Mouse (Mus musculus) kidney, adult 11 months (tissue): ENCODE data around the gene Ucp2.
"Not testable (repeated sequence)": the region's sequence is repeated elsewhere in the genome, so short reads cannot be mapped to it uniquely, and the experiment has no call there.

Experiments
- DNase-seq: peaks from one replicate; pipeline ENCODE4 v3.0.0; 2022

The Ucp2 gene

DNA sequence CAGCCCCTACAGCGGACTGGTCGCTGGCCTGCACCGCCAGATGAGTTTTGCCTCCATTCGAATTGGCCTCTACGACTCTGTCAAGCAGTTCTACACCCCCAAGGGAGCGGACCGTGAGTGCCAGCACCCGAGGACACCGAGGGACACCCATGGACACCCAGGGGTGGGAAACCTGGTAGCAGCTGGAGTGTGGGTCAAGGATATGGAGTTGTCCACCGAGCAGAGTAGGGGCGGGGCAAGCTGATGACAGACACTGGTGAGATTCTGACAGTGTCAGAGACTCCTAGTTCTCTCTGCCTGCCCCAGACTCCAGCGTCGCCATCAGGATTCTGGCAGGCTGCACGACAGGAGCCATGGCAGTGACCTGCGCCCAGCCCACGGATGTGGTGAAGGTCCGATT lies 13.0 kb upstream of the Ucp2 start:
- no peak for DNase-seq

DNA sequence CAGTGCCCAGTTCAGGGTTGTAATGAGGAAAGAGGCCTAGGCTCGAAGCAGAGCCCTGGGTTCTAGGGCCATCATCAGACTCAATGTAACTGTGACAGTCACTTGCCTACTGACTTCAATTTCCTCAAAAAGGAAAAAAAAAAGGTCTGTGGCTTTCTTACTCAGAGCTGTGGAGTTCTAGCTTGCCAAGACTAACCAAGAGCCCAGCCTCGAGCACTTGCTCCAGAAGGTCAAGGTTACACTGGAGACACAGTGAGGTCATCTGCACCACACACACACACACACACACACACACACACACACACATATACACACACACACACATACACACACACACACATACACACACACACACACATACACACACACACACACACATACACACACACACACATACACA lies 11.1 kb upstream of the Ucp2 start:
- not testable (repeated sequence) for DNase-seq

DNA sequence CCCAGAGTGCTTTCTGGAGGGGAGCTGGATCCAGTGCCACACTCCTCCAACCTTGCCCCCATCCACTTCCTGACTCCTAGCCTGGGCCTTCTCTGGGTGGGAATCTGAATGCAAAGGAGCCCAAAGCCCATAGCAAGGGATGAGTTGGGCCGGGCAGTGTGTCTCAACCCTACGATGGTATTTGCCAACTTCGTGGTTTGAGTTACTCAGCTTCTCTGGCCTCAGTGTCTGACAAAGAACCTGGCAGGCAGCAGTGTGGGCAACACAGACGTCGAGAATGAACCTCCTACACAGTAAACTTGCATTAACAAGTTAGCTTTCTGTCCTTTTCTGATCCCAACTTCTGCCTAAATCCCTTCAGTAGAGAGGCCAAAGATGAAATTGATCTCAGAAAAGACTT lies 8.6 kb upstream of the Ucp2 start:
- DNase-seq: no peak

DNA sequence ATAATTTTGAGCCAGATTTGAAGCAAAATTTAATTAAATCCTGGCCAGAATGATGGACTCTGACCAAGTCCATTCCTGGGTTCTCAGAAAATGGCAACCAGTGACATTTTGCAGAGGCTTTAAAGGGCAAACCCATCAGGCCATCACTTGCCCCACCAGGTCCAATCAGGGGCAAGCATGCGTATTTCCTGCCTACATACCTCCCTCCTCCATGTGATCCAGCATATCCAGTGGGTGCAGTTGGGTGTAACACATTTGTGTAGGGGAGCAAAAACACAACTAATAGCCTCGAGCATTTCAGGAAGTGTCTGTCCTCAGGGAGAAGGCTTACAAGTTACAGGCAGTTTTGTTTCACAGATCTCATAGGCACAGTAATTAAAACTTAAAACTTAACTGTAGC lies 5.8 kb upstream of the Ucp2 start:
- DNase-seq: no peak

DNA sequence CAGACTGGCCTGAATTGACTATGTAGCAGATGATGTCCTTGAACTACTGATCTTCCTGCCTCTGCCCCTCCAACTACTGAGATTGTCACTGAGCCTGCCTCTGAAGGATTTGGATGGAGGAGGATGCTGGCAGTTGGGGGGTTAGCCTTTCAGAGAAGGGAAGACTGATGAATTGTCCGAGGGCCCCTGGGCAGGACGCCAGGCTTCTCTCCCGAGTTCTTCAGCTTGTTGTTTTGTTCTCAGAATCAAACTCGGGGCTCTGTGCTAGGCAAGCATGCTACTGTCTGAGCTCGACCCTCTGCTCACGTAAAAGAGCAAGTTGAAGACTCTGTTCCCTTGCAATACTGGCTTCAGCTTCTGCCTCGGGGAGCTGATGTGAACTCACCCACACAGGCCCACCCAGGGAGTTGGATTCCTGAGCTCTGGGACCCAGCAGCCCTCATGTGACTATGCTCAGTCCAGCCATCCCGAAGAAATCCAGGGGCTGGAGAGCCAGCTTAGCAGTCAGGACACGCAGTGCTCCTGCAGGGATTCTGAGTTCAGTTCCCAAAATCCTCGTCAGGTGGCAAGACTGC lies 4.6 kb upstream of the Ucp2 start:
- no peak for DNase-seq

DNA sequence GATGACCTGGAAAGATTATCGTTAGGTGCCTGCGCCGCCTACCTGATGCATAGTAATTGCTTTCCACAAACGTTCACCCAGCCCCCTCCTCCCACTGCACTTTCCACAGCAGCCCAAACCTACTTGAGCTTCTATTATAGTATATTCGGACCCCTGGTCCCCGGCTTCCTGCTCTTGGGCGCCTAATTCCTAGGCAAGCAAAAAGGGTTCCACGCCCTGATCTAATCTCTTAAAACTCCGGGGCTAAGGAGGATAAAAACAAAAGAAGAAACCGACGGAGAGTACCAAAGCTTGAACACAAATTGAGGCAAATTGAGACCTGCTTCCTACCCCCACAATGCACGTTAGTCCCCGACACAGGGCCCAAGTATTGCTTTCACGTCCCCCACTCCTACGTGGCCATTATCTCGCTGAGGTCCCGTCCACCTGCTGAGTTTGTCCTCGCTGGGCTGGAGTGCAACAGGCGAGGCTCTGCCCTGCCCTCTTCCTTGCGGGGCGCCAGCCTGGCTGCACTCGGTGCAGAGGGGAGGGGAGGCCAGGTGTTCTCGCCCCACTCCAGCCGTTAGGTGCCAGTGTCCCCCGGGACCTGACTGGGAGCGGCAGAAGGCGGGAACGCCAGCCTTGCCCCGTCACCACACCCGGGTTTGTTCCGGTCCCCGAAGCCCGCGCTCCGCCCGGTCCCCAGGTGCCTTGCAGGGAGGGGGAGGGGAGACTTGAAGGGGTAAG lies 583 bp upstream of the Ucp2 start:
- DNase-seq: no peak

DNA sequence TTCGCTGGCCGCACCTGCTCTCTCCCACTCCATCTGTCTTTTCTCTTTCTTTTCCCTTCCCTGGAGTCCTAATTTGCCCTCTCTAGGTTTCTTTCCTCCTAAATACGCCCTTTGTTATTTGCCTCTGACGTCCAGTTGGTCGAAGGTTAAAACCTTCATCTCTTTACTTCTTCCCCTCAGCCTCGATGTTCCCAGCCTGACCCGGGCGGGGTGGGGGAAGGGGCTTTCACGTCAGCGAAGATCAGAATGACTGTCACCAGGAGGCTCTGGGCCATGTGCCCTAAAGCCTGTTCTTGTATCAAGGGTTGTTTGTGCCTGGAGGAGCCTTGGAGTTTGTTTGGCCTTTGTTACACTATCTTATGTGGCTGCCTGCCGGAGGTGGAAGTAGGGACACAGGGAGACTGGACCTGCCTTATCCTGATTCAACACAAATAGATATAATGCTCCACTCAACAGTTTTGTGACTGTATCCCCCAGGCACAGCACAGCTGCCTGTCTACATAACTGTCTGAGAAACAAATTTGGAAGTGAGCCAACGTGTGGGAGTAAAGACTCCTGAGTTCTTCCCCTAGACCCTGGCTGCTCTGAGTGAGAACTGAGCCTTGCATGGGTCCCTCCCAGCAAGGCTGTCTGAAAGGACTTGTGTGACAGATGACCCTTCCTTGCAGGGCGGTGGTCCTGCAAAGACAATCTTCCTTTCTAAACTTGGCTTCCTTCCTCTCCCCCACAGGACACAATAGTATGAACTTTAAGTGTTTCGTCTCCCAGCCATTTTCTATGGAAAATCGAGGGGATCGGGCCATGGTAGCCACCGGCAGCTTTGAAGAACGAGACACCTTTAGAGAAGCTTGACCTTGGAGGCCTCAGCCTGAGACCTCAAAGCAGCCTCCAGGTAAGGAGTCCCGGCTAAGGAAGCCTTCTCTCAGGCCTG lies 612 bp downstream of the Ucp2 start:
- DNase-seq: no peak

DNA sequence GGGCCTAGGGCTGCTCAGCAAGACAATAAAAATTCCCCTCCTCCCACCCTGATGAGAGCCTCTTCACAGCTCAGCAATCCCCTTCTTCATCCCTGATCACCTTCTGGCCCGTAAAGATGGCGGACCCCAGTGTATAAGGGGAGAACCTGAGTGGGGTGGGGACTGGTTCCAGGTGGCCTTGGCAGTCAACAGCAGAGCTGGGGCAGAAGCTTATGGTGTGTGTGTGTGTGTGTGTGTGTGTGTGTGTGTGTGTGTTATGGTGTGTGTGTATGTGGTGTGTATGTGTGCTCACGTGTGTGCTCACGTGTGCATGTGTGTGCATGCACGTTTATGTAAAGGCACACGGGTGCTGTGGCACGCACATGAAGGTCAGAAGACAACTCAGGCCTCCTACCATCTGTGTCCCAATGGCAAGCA lies 1.3 kb downstream of the Ucp2 start:
- DNase-seq: no peak

DNA sequence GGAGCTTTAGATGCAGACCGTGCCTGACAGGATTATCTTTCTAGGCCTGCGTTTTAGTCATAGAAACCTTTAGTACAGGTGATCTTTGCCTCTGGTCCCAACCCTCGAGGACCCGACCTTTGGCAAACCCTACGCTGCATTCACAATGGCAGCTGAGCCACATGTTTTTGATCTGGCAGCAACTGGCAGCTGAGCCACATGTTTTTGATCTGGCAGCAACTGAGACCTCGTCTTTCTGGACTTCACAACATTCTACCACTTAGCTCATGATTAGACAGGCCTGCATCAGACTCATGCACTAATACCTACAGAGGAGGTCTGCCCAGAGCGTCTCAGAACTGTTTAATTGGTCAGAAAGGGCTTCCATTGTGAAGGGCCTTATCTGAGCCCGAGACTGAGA lies 1.9 kb downstream of the Ucp2 start:
- peak; percentile 32 for DNase-seq

DNA sequence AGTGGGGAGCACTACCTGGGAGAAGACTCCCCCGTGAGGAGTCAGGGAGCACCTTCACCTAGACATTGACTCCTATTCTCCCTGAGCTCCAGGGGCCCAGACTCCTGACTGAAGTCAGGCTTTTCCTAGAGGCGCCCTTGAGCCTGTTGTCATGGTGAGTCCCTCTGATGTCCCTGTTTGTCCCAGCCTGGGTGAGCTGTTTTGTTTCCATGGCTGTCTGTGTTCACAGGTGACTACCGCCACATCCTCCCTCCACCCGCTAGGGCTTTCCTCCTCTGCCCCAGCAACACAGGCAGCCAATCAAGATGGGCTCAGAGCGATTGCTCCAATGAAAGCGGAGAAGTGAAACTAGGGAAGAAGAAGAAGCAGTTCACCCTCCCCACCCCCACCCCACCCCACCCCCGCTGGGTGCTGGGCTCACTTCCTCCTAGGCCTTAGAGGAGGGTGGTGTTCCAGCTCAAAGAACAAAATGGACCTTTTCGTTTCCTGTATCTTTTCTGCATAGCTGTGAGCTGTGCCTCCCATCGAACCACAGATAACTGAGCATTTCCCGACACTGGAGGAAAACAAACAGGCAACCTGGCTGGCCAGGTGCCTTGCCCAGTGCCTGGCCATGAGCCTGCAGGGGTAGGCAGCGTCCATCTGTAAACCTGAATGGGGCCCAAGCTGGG lies 2.6 kb downstream of the Ucp2 start:
- DNase-seq: peak; percentile 75

DNA sequence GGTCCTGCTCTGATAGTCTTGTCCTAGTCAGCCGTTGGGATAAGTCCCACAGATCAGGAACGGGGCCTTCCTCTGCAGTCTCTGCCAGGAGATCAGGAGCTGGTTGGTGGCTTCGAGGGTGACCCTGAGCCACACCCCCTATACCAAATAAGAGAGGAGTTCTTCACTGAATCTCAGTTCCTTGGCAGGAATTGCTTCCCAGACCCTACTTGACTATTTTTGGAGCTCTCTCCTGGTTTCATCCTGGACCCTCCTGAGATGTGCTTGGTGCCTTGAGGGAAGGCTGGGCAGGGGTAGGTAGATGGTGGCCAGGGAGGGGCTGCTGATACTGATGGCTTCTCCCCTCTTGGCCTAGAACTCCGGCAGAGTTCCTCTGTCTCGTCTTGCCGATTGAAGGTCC lies 3.2 kb downstream of the Ucp2 start:
- DNase-seq: no peak

DNA sequence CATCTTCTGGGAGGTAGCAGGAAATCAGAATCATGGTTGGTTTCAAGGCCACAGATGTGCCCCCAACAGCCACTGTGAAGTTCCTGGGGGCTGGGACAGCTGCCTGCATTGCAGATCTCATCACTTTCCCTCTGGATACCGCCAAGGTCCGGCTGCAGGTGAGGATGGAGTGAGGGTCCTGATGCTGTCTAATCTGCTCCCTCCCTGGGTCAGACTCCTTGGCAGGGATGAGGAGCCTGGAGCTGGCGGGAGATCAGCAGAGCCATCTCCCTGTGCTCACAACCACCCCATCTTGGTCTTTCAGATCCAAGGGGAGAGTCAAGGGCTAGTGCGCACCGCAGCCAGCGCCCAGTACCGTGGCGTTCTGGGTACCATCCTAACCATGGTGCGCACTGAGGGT lies 3.7 kb downstream of the Ucp2 start:
- DNase-seq: no peak

DNA sequence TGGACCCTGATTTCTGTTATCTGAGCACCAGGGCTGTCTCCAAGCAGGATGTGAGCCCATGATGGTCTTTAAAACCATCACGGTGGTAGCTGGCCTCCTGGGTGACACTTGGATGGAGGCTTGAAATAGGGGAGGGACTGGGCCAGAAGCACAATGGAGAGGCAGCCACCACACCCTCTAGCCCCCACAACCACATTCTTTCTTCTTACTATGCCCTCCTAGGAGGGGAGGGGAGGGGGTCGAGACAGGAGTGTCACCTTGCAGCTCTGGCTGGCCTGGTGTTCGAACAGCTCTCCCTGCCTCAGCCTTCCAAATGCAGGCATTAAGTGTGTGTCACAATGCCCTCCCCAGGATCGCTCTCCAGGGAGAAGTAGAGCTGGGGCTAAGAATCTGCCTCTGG lies 4.3 kb downstream of the Ucp2 start:
- DNase-seq: no peak

DNA sequence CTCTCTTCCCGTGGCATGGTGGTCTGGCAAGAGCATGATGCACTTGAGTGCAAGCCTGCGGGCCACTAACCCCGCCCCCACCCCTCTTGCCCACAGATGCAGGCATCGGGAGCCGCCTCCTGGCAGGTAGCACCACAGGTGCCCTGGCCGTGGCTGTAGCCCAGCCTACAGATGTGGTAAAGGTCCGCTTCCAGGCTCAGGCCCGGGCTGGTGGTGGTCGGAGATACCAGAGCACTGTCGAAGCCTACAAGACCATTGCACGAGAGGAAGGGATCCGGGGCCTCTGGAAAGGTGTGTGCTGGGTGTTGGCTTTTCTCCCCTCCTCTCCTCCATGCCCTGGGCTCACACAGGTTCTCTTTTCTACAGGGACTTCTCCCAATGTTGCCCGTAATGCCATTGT lies 4.8 kb downstream of the Ucp2 start:
- DNase-seq: no peak

DNA sequence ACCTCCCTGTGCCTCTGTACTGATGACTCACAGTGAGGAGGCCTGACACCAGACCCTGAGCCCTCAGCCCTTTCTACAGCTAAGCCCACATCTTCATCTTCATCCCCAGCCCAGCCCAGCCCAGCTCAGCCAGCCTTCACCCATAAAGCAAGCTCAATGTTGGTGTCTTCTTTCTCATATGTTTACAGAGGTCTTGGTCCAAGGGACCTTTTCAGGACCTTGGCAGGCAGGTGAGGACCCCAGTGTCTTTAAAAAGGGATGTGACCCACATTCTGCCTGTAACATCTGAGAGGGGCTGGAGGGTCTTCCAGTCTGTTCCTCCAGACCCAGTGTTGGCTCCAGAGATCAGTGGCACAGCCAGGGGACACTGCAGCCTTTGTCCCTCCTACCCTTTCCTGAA lies 6.3 kb downstream of the Ucp2 start:
- DNase-seq: no peak

DNA sequence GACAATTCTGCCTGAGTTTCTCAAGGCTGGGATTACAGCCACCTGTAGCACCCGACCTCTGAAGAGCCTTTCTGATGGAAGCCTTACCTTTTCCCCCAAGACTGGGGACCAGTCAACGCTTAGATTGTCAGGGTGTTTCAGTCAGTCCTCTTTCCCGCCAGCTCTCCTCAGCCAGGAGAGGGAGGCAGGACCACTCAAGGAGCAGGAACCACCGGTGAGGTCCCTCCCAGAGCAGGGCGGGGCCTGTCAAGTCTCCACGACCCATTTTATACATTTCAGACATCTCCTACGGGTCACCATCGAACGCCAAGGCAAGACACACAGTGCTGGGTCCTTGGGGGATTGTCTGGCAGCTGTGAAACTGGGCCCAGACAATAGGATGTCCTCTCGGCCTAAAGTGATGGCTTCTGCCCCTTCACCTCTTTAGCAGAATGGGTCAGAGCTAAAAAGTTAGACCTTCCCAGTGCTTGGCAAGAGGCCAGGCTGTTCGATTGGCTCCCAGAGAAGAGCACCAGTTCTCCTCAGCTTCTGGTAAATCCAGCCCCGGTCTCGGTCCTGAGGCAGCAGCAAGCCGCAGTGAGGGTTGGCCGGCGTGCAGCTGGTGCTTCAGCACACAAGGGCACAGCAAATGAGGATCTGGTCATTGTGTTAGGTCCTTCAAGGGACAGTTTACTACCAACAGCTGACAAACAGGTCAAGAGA lies 7.3 kb downstream of the Ucp2 start:
- DNase-seq: no peak

DNA sequence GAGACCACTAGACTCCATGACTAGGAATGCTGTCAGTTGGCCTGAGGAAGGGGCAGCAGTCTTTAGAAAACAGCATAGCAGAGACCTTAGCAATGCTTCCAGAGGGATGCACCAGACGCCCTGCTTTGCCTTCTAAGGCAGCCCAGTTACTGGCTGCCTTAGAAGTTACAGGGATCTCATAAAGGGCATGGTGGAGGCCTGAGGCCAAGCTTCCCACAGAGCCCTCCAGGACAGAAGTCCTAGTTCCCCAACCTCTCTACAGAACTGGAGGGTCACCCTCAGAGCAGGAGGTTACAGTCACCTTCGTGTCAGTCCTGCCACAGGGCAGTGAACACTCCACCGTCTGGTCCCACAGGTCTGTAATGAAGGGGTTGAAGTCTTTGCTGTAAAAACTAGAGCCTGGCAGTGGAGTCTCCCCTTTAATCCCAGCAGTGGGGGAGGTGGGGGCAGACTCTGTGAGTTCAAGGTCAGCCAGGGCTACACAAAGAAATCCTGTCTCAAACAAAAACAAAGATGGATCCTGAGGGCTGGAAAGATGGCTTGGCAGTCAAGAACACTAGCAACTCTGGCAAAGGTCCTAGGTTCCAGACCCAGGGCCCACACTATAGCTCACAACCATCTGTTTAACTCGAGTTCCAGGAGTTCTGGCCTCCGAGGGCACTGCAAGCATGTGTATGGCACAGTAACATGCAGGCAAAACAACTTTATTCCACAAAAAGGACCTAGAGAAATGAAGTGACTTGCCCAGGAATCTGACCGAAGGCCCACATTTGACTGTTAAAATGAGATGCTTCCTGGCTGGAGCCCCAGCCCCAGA lies 8.1 kb downstream of the Ucp2 start:
- DNase-seq: no peak

DNA sequence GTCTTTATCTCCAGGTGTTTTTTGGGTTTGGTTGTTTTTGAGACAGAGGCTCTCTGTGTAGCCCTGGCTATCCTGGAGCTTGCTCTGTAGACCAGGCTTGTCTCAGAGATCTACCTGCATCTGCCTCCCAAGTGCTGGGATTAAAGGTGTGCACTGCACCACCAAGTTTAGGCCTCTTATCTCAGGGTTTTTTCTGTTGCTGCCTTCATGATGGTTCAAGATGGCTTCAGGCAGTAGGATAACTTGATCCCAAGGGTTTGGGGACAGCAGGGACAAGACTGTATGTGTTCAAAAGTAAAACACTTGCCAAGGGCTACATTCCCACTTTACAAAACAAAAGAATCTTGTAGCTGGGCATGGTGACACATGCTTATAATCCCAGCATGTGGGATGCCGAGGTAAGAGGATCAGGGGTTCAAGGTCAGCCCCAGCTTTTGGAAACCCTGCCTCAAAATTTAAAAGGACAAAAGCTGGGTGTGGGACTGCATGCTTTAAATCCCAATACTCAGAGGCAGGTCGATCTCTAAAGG lies 8.8 kb downstream of the Ucp2 start:
- no peak for DNase-seq

DNA sequence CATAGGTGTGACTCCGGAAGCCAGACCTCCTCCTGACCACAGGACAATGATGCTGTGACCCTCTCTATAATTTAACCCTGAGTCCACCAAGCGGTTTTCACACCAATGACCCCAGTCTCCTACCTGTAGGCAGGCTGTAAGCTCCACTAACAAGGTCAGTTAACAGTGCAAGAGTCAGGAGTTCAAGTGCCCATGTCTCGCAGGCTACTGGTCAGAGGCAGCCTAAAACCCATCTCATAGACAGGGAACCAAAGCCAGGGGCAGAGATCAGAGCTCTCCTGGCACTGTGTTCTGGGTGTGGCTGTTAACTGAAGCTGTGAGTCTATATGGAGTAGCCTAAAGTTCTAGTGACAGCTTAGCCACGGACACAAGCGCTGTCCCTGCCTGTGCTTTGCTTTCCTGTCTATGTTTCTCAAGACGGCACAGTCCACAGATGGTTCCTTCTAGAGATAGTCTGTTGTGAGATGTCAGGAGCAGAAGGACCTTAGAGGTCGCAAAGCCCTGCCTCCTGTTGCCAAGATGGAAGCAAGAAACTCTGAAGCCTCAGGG lies 9.3 kb downstream of the Ucp2 start:
- DNase-seq: no peak

DNA sequence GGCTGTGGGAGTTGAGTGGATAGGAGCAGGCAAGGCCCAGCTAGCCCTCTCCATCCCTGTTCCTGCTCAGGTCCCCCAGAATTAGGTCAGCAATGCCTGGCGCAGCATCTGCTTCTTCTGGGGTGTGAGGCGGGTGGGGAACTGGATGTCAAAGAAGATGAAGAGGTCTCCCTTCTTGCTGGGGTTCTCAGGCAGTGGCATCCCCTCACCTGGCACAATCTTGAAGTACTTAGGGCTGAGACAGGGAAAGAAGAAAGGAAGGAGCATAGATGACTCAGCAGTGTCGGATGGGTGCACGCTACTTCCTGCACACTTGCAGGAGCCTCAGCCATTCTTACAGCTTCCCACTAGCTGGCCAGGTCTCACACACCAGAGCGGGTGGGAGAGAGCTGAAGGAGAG lies 9.9 kb downstream of the Ucp2 start:
- DNase-seq: no peak

DNA sequence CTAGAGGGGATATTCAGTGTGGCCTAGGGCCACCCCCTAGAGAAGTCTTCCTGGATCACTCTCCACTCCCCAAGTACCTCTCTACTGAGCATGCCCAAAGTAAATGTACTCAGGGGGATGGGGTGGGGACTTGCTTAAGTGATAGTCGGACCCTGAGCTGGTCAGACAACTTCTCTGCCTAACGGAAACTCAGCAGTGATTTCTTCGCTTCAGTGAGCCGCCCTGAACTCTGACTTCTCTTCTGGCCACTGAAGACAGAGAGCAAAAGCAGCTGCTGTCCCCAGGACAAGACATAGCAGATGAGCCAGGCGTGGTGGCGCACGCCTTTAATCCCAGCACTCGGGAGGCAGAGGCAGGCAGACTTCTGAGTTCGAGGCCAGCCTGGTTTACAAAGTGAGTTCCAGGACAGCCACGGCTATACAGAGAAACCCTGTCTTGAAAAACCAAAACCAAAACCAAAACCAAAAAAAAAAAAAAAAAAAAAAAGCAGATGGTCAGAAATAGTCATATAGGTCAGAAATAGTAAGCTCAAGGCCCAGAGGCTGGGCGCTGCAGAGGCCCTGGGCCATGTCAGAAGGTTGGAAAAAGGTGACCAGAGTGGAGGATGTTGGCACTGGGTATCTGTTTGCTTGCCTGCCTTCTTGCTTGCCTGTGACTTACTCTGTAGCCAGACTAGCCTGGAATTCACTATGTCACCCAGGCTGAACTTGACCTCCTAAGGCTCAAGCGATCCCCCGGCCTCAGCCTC lies 11.8 kb downstream of the Ucp2 start:
- no peak for DNase-seq
